Mouse (Mus musculus) embryonic fibroblast, embryonic 13.5 days (primary cell): ENCODE results near the gene Gm5741. TPM values are rescaled to one million over a fixed set of nuclear protein-coding genes. Genes with fewer than 3 reads are reported as not detected.

ENCODE experiments used
- H3K27ac ChIP-seq: 2 replicates; pipeline ENCODE4 v1.5.1; 2012; ENCODE audit warnings: low read length, control low read depth, inconsistent platforms; ENCODE audit not compliant: insufficient read depth
- H3K4me1 ChIP-seq: 2 replicates; pipeline ENCODE4 v1.6.1; 2011; ENCODE audit warnings: low read length; ENCODE audit not compliant: control insufficient read depth, insufficient read depth
- H3K4me3 ChIP-seq: 2 replicates; pipeline ENCODE4 v1.5.1; 2011; ENCODE audit warnings: mild to moderate bottlenecking, control low read depth, low read length; ENCODE audit not compliant: insufficient read depth
- CTCF ChIP-seq: IDR thresholded peaks from 2 replicates; pipeline ENCODE4 v1.5.1; 2011; ENCODE audit warnings: mild to moderate bottlenecking, control low read depth, low read length, moderate library complexity, borderline replicate concordance; ENCODE audit not compliant: insufficient read depth
- POLR2A ChIP-seq: IDR thresholded peaks from 2 replicates; pipeline ENCODE4 v1.6.1; 2011; ENCODE audit warnings: low read depth, mild to moderate bottlenecking, control low read depth, low read length, moderate library complexity
- polyA plus RNA-seq: library from polyadenylated mRNA; stranded (reverse); fragments of >200 nt; gene quantifications from 2 replicates; pipeline ENCODE4 v1.2.4, GENCODE M21; 2011; ENCODE audit warnings: low read depth; ENCODE audit not compliant: missing spikeins, insufficient read length

Gene Gm5741
- polyA plus RNA-seq, 1 experiment = not detected

DNA sequence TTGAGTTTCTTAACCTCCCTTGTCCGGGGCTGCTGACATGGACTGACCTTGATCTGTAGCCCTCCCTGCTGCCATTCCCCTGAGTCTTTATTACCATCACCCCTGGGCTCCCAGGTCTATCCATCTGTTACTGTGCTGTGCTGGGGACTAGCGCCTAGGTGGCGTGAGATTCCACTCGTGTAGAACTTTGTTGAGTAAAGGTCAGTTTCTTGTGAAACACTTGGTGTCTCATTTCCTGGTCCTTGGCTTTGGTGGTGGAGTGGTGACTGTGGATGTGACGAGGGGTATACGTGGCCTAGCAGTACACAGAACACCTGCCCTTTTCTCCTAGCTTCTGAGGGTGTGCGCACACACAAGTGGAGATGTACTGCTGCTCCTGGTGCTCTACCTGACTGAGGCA is 10.4 kb downstream of the Gm5741 start:
- H3K4me1 ChIP-seq = no peaks in the 10 kb centered on the region; the same call in 1 of the 2 replicates
- no peak overlapping the region for H3K4me3 ChIP-seq
- TF ChIP-seq POLR2A (no peak), CTCF (no peak)
- no peak overlapping the region for H3K27ac ChIP-seq

DNA sequence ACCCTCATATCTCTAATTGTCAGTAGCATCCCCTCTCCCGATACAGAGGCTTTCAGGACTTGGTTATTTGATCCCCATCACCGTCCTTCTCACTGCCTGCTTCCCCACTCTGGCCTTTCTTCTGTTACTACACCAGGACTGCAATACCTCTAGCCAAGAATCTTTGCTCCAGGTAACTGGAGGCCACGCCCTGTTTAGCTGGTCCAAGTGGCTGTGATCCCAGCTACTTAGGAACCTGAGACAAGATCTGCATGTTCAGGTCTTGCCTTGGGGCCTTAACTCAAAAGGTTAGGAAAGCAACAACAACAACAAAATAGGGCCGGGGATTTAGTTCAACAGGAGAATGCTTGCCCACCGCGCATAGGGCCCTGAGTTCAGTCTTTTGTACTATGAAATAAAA is 24.2 kb downstream of the Gm5741 start:
- TF ChIP-seq CTCF = no peak
- H3K4me1 ChIP-seq = peaks cover 8% of the 10 kb centered on the region; the same call in 1 of the 2 replicates
- no peak overlapping the region for H3K27ac ChIP-seq
- H3K4me3 ChIP-seq = no peak overlapping the region

DNA sequence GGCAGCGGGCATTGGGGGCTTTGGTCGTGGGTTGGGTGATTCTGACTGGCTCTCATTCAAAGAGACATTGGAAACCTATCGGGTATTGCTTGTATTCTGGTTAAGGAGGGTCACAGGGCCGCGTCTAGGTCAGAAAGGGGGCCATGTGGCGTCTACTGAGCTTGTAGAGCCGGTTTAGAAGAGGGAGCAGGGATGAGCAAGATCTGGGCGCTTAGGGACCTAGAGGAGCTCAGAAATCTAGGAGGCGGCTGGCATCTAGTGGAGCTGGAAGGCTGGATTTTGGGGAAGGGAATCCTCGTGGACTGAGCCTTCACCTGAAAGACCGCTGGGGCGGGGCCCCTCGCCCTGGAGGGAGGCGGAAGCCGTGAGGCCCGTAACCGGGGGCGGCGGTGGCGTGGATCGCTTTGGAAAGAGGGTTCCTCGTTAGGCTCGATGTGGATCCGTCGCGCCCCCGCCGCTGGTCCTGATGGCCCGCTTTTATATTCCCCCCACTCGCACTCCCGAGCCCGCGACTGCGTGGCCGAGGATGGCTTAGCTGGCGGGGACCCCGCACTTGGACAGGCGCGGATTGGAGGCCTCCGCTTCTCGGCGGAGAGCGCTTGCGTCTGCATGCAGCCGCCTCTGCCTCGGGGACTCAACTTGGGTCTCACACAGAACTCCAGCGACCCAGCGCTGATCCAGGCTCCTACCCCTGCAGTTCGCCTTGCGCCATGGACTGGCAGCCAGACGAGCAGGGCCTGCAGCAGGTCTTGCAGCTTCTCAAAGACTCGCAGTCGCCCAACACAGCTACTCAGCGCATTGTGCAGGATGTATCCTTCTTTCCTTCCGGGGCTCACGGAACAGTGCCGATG is 29.9 kb downstream of the Gm5741 start:
- H3K4me1 ChIP-seq = peaks cover 18% of the 10 kb centered on the region
- H3K27ac ChIP-seq = peak overlapping the region; percentile 80
- peak overlapping the region; percentile 99 for H3K4me3 ChIP-seq
- peak; percentile 30; the same call in 1 of the 2 replicates for TF ChIP-seq POLR2A
- no peak for TF ChIP-seq CTCF

GRCm38 (mm10) chr8:85037366-85037680 is 30.5 kb downstream of the Gm5741 start:
- Histone ChIP-seq H3K4me1 (peaks cover 19% of the 10 kb centered on the region), H3K27ac (peak overlapping the region; percentile 91), H3K4me3 (peak overlapping the region; percentile 99)
- no peak for TF ChIP-seq CTCF

DNA sequence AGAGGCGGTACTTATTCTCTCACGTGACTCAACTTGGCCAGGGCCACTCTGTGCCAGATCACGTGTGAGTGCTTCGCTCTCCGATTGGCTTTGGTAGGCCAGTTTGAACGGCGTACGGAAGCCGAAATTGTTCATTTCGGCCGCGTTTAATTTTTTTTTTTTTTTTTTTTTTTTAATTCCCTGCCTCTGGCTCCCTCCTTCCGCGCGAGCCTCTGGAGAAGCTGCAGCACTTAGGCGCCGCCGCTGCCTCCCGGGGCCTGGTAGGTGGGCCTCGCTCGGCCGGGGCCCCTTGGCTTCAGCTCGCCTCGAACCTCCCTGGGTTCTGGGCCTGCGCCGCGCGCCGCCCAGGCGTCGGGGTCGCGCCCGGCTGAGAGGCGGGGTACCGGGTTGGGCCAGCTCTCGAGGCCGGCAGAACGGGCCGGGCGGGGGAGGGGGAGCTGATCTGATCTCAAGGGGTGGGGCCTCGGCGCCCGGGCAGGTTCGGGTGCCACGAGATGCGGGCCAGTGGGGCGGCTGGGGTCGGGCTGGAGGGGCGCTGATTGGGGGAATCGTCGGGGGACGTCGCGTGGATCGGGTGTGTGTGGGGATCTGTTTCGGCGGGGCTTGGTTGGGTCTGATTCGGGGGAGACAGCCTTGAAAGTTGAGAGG is 30.9 kb downstream of the Gm5741 start, which contains the start of gene Tnpo2:
Tnpo2 (plus strand) TSS at position 198 of the 648 bp plus-strand sequence.
- Histone ChIP-seq H3K4me3 (peak within 1 kb of the TSS; percentile 99), H3K4me1 (peaks cover 19% of the 10 kb centered on the region), H3K27ac (peak within 1 kb of the TSS; percentile 96)
- TF ChIP-seq POLR2A (peak; percentile 69; the same call in 1 of the 2 replicates), CTCF (no peak)

GRCm38 (mm10) chr8:85036381-85036717 is 31.4 kb downstream of the Gm5741 start:
- no peak for TF ChIP-seq CTCF
- peak; percentile 66 for TF ChIP-seq POLR2A
- H3K4me1 ChIP-seq = peaks cover 19% of the 10 kb centered on the region
- peak overlapping the region; percentile 79 for H3K4me3 ChIP-seq
- peak overlapping the region; percentile 91 for H3K27ac ChIP-seq

DNA sequence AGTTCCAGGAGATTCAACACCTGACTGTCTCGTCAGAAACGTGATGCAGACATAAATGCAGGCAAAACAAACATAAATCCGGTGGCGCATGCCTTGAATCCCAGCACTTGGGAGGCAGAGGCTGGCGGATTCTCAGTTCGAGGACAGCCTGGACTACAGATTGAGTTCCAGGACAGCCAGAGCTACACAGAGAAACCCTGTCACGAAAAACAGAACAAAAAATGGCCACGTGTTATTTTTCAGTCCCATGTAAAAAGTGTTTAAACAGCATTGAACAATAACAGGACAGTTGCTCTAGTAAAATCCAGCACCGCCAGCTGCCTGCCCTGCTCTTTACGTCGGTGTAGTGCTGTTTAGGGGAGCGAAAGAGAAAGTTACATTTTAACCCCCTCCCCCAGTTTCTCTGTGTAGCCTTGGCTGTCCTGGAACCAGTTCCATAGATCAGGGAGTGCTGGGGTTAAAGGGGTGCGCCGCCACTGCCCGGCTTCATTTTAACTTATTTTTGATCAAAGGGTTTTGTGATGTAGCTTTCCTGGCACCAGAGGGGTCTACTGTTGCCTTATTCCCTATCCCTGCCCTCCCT is 32.0 kb downstream of the Gm5741 start:
- no peak for TF ChIP-seq CTCF
- TF ChIP-seq POLR2A = peak; percentile 40
- H3K4me1 ChIP-seq = peaks cover 15% of the 10 kb centered on the region
- H3K4me3 ChIP-seq = peak overlapping the region; percentile 79
- peak overlapping the region; percentile 91 for H3K27ac ChIP-seq

- H3K27ac ChIP-seq = peak overlapping the region; percentile 91
- TF ChIP-seq POLR2A (no peak), CTCF (no peak)
- H3K4me3 ChIP-seq = peak overlapping the region; percentile 79
- peaks cover 12% of the 10 kb centered on the region for H3K4me1 ChIP-seq
Measured at GRCm38 (mm10) chr8:85035165-85035727, 32.5 kb downstream of the Gm5741 start.

GRCm38 (mm10) chr8:85034764-85035163 is 33.0 kb downstream of the Gm5741 start:
- TF ChIP-seq POLR2A = peak; percentile 27; the same call in 1 of the 2 replicates
- no peak for TF ChIP-seq CTCF
- H3K4me1 ChIP-seq = peaks cover 12% of the 10 kb centered on the region
- peak overlapping the region; percentile 13 for H3K4me3 ChIP-seq
- peak overlapping the region; percentile 91 for H3K27ac ChIP-seq
